Mouse (Mus musculus) forebrain, embryonic 10.5 days (tissue): ENCODE measurements at regions not wholly inside any gene's neighbourhood (a gene's known extent, or its start where the extent isn't known, plus 50 kb on each side); places are given as distances from the start of the nearest gene placed in this dataset.

Experiments used
- DNase-seq: peaks from one replicate; pipeline ENCODE4 v3.0.0-alpha.2; 2017; ENCODE audit warnings: low spot score; ENCODE audit errors: extremely low spot score
- H3K27ac ChIP-seq: fragments of 300-500 bp; sonication (generic); 2 replicates; pipeline ENCODE4 v1.5.1; 2016; ENCODE audit warnings: mild to moderate bottlenecking
- H3K27me3 ChIP-seq: fragments of 300-500 bp; sonication (generic); 2 replicates; pipeline ENCODE4 v1.6.1; 2016; ENCODE audit warnings: mild to moderate bottlenecking; ENCODE audit not compliant: poor library complexity, severe bottlenecking
- H3K36me3 ChIP-seq: fragments of 300-500 bp; sonication (generic); replicated peaks from 2 replicates; pipeline ENCODE4 v1.6.1; 2016; ENCODE audit warnings: mild to moderate bottlenecking, moderate library complexity
- H3K4me1 ChIP-seq: fragments of 300-500 bp; sonication (generic); 2 replicates; pipeline ENCODE4 v1.6.1; 2016
- H3K4me3 ChIP-seq: fragments of 300-500 bp; sonication (generic); 2 replicates; pipeline ENCODE4 v1.5.1; 2016; ENCODE audit warnings: mild to moderate bottlenecking, moderate library complexity
- H3K9me3 ChIP-seq: fragments of 300-500 bp; sonication (generic); 2 replicates; pipeline ENCODE4 v1.6.1; 2016; ENCODE audit warnings: mild to moderate bottlenecking, moderate library complexity
- WGBS: fragments of 180-500 bp; shearing (Covaris S2); methylation state at CpG from one replicate; pipeline ENCODE4 v1.1.7; 2016; 5-methylcytosine and 5-hydroxymethylcytosine counted together

- 0 out of 2 replicates have a peak, but pooled peaks cover 9% of the 10 kb centered on the region for H3K27me3 ChIP-seq
- H3K36me3 ChIP-seq: no peaks in the 10 kb centered on the region
- no peak for DNase-seq
- WGBS: 81% methylated on average over 6 of the region's 6 CpGs
- H3K4me1 ChIP-seq: 0 out of 2 replicates have a peak, but pooled peaks cover 4% of the 10 kb centered on the region
- H3K27ac ChIP-seq: no peak overlapping the region
- no peak overlapping the region for H3K4me3 ChIP-seq
- H3K9me3 ChIP-seq: no peaks in the 10 kb centered on the region
Measured at GRCm38 (mm10) chr1:61321513-61322145, 317.0 kb upstream of the Pard3b start.

GRCm38 (mm10) chr1:61331456-61331855 is 307.2 kb upstream of the Pard3b start:
- DNase-seq: no peak
- WGBS: 80% methylated on average over 2 of the region's 2 CpGs
- Histone ChIP-seq H3K4me1 (peaks cover 10% of the 10 kb centered on the region; the same call in 1 of the 2 replicates), H3K27ac (no peak overlapping the region), H3K36me3 (no peaks in the 10 kb centered on the region), H3K4me3 (no peak overlapping the region), H3K9me3 (no peaks in the 10 kb centered on the region), H3K27me3 (peaks cover 24% of the 10 kb centered on the region)

- WGBS: 26% methylated on average over 3 of the region's 3 CpGs
- H3K36me3 ChIP-seq: no peaks in the 10 kb centered on the region
- H3K27me3 ChIP-seq: peaks cover 27% of the 10 kb centered on the region
- no peak for DNase-seq
- peaks cover 10% of the 10 kb centered on the region; the same call in 1 of the 2 replicates for H3K4me1 ChIP-seq
- no peaks in the 10 kb centered on the region for H3K9me3 ChIP-seq
- H3K4me3 ChIP-seq: no peak overlapping the region
- H3K27ac ChIP-seq: no peak overlapping the region
Measured at GRCm38 (mm10) chr1:61331906-61332305, 306.7 kb upstream of the Pard3b start.

DNA sequence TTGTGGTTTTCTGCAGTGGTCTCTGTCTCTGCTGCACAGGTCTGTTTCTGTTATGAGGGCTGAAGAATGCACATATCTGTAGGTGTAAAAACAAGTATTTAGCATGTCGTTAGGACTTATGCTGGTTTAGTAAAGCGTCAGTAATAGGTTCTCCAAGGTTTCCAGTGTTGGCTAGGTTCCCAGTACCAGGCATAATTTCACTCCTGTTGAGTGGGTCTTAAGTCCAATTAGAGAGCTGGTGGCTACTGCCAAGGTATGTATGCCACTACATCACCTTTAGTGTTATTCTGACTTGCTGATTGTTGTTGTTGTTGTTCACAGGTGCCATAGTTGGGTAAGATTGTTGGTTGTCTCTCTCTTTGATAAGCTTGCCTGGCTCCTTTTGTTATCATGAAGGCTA is 302.3 kb upstream of the Pard3b start:
- Histone ChIP-seq H3K27ac (no peak overlapping the region), H3K9me3 (no peaks in the 10 kb centered on the region), H3K36me3 (no peaks in the 10 kb centered on the region), H3K4me1 (peaks cover 10% of the 10 kb centered on the region; the same call in 1 of the 2 replicates), H3K27me3 (peaks cover 13% of the 10 kb centered on the region), H3K4me3 (no peak overlapping the region)
- DNase-seq: no peak
- WGBS: 84% methylated on average over 2 of the region's 2 CpGs

DNA sequence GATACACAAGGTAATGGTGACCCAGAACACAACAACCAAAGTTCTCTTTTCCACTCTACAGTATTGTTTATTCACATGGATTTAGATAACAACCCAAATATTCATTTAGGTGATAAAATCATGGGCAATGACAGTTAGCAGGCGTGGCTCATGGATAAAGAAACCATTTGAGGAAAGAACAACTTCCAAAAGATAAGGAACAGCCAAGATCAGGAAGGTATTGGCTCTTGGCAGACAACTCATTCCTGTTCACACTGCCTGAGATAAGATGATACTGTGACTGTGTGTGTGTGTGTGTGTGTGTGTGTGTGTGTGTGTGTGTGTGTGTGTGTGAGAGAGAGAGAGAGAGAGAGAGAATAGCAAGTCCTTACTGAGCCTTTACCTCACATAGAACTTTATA is 285.7 kb upstream of the Pard3b start:
- WGBS: 76% methylated on average over 1 of the region's 1 CpGs
- Histone ChIP-seq H3K4me3 (no peak overlapping the region), H3K36me3 (no peaks in the 10 kb centered on the region), H3K27ac (no peak overlapping the region), H3K4me1 (peaks cover 27% of the 10 kb centered on the region), H3K27me3 (peaks cover 45% of the 10 kb centered on the region), H3K9me3 (no peaks in the 10 kb centered on the region)
- DNase-seq: no peak

DNA sequence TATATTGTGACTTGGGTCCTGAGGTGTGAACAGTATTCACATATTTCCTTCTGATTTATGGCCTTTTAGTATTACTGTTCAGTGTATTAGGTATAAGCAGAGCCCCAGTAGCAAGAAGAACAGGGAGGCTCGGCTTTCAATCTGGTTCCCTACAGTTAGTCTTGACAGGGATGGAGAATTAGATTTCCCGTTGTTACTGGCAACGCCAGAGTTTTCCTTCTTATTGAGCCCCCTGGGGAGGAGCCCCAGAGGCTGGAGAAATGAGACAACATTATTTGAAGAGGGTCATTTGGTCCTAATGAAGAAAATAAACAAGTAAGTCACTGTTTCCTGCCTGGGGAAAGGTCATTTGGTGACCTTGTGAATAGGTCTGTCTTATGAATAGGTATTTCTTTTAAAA is 285.1 kb upstream of the Pard3b start:
- Histone ChIP-seq H3K36me3 (no peaks in the 10 kb centered on the region), H3K9me3 (no peaks in the 10 kb centered on the region), H3K27ac (no peak overlapping the region), H3K4me3 (no peak overlapping the region), H3K4me1 (peaks cover 27% of the 10 kb centered on the region), H3K27me3 (peaks cover 45% of the 10 kb centered on the region)
- 15% methylated on average over 3 of the region's 3 CpGs for whole genome bisulfite sequencing
- DNase-seq: no peak

- Histone ChIP-seq H3K9me3 (no peaks in the 10 kb centered on the region), H3K4me1 (peaks cover 27% of the 10 kb centered on the region), H3K36me3 (no peaks in the 10 kb centered on the region)
Measured at GRCm38 (mm10) chr1:61355241-61355640, 283.4 kb upstream of the Pard3b start.

GRCm38 (mm10) chr1:61359011-61359930 is 279.4 kb upstream of the Pard3b start:
- Histone ChIP-seq H3K36me3 (no peaks in the 10 kb centered on the region), H3K4me1 (peaks cover 3% of the 10 kb centered on the region; the same call in 1 of the 2 replicates), H3K27ac (no peak overlapping the region), H3K4me3 (no peak overlapping the region), H3K27me3 (peaks cover 26% of the 10 kb centered on the region), H3K9me3 (no peaks in the 10 kb centered on the region)
- 85% methylated on average over 19 of the region's 19 CpGs for WGBS
- DNase-seq: no peak

More at GRCm38 (mm10) chr1:61355241-61355640, 283.4 kb upstream of the Pard3b start:
- no peak for DNase-seq
- Histone ChIP-seq H3K27me3 (peaks cover 40% of the 10 kb centered on the region), H3K27ac (no peak overlapping the region), H3K4me3 (no peak overlapping the region)
- 71% methylated on average over 5 of the region's 5 CpGs for WGBS

- Histone ChIP-seq H3K27ac (no peak overlapping the region), H3K27me3 (no peaks in the 10 kb centered on the region), H3K9me3 (peaks cover 4% of the 10 kb centered on the region; the same call in 1 of the 2 replicates), H3K4me3 (no peak overlapping the region), H3K4me1 (peaks cover 12% of the 10 kb centered on the region; the same call in 1 of the 2 replicates), H3K36me3 (no peaks in the 10 kb centered on the region)
- DNase-seq: no peak
- WGBS: 83% methylated on average over 4 of the region's 4 CpGs
Measured at GRCm38 (mm10) chr1:61372581-61372980, 266.0 kb upstream of the Pard3b start.

DNA sequence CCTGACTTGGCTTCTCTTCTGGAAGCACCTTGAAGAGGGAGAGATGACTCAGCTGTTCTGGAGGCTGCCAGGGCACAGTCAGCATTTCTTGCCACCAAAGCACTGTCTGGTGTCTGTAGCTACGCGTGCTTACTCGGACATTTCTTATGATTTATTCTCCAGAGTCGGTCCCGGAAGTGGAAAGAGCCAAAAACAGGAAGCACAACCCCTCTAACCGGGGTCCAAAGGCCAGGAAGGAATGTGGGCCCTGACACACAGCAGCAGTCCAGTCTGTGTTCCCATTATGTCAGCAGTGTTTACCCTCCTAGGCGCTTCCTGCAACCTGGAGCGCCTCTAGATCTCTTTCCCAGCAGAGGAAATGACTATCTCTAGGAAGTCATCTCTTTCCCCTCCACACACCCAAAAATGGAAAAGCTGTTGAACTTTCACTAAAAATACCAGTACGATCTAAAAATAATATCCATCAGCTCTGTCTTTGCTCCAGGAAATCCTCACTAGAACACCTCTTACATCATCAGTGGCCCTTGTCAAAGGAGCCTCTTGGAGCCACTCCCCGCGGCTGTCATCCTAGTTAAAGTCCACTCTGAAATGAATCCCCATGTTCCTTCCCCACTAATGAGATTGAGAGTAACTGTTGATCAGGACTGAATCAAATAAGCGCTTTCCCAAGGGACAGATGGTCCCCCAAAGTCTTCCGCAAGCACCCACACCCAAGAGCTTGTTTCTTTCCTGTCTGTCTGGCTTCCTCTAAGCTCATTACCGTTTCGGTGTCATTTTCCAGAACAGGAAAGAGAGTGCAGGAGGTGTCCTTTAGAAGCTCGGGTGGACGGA is 264.7 kb upstream of the Pard3b start:
- no peak for DNase-seq
- H3K27ac ChIP-seq: peak overlapping the region; percentile 35; the same call in 1 of the 2 replicates
- 84% methylated on average over 17 of the region's 17 CpGs for WGBS
- peaks cover 4% of the 10 kb centered on the region; the same call in 1 of the 2 replicates for H3K9me3 ChIP-seq
- H3K4me3 ChIP-seq: no peak overlapping the region
- H3K36me3 ChIP-seq: no peaks in the 10 kb centered on the region
- peaks cover 13% of the 10 kb centered on the region for H3K27me3 ChIP-seq
- peaks cover 19% of the 10 kb centered on the region for H3K4me1 ChIP-seq

- H3K9me3 ChIP-seq: peaks cover 2% of the 10 kb centered on the region; the same call in 1 of the 2 replicates
- 70% methylated on average over 4 of the region's 4 CpGs for WGBS
- no peak for DNase-seq
- H3K4me1 ChIP-seq: peaks cover 36% of the 10 kb centered on the region
- H3K27ac ChIP-seq: no peak overlapping the region
- H3K4me3 ChIP-seq: no peak overlapping the region
- H3K27me3 ChIP-seq: peaks cover 22% of the 10 kb centered on the region
- H3K36me3 ChIP-seq: no peaks in the 10 kb centered on the region
Measured at GRCm38 (mm10) chr1:61376417-61376816, 262.2 kb upstream of the Pard3b start.

GRCm38 (mm10) chr1:61377070-61377469 is 261.6 kb upstream of the Pard3b start:
- peak; percentile 66 for DNase-seq
- Histone ChIP-seq H3K27me3 (peaks cover 26% of the 10 kb centered on the region), H3K4me3 (no peak overlapping the region), H3K4me1 (peaks cover 36% of the 10 kb centered on the region), H3K9me3 (no peaks in the 10 kb centered on the region), H3K27ac (no peak overlapping the region), H3K36me3 (no peaks in the 10 kb centered on the region)
- WGBS: 6% methylated on average over 7 of the region's 7 CpGs
